Mouse (Mus musculus): ENCODE measurements around the gene Olfr15. TPM values are rescaled to one million over a fixed set of nuclear protein-coding genes. Genes with fewer than 3 reads are reported as not detected.
A peak's percentile ranks its signal among the peaks of the same experiment; 100 is the strongest.
"Not testable (repeated sequence)": the region's sequence is repeated elsewhere in the genome, so short reads cannot be mapped to it uniquely, and the experiment has no call there.

The Olfr15 gene
- not detected for total RNA-seq (2021)
- long read RNA-seq, experiment 1, result 0 reads
- long read RNA-seq, experiment 2, result 0 reads

DNA sequence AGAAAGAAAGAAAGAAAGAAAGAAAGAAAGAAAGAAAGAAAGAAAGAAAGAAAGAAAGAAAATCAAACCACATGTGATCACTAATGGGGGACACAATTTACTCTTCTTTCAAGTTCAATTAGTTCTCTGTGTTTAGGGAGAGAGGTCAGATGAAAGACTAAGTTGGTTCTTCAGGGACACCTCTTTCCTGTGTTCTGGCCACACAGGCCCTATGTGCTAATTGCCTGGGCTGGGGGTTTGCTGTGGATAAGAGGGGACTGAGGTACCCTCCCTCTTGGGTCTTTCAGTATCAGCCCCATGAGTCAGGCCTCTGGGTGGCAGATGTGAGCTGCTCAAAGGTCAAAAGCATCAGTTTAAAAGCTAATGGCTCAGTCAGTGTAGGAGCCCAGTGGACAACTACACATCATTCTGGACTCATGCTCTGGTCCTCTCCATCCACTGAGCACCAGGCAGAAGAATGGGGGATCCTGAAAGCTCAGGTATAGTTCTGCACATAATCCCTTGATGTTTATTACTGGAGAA is at the start of gene Olfr15:
TSS of gene Olfr15 (plus strand) at position 291 of the 522 bp plus-strand sequence.
- intact Hi-C loops (cut with DNase I; ENCODE audit: low total_unique reads), result no loop called here
- DNase-seq, result no peak

DNA sequence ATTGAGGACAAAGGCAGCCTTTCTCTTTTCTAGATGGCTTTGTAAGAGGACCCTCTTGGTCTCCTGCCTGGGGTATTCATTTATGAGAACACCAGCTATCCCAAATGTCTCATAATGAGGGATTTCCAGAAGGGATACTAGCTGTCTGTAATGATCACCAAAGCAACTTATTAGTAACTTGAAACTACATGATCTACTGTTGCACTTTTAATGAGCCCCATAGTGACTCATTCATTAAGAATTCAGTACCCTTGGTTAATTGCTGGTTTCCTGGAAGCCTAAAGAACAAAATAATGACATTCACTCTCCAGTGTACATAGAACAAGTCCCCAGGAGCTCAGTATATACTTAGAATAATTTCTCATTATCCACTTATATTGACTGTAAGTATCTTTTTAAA is 49.4 kb upstream of the Olfr15 start:
- intact Hi-C loops (cut with DNase I; ENCODE audit: low total_unique reads), result no loop called here
- no peak for DNase-seq

DNA sequence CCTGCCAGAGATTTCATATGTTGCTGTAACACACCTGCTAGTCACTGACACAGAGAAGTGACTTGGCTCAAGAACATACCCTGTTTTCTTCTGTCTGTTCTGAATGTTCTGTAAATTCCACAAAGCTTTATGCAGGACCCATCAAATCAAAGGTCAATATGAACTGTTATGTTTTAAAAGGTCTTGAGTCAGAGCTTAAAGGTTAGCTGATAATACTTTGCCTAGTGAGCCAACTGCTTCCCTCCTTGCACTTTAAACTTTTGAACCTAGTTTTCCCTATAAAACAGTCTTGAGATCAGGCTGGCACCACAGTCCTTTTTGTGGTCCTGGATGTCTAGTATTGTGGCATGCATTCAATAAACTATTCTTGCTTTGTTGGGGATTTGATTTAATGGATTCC is 42.3 kb upstream of the Olfr15 start:
- DNase-seq, result no peak
- intact Hi-C loops (cut with DNase I; ENCODE audit: low total_unique reads), result no loop called here

DNA sequence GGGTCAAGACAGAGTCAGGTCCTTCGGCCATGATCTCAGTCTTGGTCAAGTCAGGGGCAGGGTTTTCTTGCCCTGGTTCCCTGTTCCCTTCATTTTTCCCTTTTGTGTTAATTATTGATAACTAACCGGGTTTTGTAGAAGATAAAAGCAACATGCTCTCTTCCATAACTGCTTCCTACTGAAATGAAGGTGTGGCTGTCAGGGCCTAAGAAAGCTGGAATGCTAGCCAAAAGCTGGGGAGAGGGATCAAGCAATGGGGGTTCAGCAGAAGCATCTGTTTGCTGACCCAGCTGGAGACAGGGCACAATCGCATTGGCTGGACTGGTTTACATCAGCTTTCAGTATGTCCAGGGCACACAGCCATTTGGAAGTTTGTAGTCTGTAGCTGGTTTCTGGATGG is 22.5 kb upstream of the Olfr15 start:
- DNase-seq, result no peak
- intact Hi-C loops (cut with DNase I; ENCODE audit: low total_unique reads), result no loop called here

DNA sequence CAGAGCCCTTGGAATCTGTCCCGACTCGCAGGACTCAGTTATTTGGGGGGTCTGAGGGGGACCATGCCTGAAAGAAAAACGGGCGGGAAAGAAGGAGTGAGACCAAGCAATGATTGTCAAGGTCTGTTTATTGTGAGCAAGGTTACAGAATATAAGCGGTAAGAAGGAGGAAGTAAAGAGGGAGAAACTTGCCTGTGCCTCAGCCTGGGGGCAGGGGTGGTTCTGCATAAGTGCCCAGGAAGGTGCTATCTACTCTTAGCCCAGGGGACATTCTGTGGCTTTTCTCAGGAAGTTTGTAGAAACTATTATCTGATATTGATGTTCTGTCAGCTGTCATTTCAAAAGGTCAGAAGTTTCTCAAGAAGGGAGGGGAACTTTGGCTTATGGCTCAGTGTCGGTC is 16.0 kb upstream of the Olfr15 start:
- DNase-seq; intact Hi-C loops (cut with DNase I; ENCODE audit: low total_unique reads): not testable (repeated sequence)

DNA sequence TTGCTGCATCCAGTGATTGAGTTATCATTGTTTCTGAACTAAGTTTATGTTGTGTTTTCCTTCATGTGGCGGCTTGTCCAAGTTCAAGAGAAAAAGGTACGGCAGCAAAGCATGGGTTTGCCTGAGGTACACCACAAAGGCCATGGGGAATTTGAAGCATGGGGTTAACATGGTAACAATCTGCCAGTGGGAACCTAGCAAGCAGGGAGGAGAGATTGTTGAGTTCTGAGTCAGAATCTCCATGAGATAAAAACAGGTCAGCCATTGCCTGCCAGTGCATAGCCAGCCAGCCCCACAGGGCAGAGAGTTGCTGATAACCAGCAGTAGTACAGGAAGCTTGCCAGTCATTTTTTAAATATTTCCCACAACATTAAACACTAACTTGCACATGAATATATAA is 10.5 kb upstream of the Olfr15 start:
- intact Hi-C loops (cut with DNase I; ENCODE audit: low total_unique reads), result no loop called here
- no peak for DNase-seq

DNA sequence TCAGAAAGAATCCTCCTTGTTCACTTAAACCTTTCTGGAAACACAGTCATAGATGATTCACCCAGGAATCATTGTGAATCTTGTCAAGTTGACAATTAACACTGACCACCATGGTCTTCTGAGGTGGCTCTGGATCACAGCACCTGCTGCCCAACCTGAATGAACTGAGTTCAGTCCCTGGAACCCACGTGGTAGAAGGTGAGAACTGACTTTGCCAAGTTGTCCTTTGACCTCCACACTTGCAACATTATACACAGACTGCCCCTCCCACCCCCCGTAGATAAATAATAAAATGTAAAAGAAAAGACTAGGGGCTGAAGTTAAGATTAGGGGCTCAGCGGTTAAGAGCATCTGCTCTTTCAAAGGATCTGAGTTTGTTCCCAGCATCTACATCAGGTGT is 2.7 kb upstream of the Olfr15 start:
- intact Hi-C loops (cut with DNase I; ENCODE audit: low total_unique reads), result no loop called here
- no peak for DNase-seq

DNA sequence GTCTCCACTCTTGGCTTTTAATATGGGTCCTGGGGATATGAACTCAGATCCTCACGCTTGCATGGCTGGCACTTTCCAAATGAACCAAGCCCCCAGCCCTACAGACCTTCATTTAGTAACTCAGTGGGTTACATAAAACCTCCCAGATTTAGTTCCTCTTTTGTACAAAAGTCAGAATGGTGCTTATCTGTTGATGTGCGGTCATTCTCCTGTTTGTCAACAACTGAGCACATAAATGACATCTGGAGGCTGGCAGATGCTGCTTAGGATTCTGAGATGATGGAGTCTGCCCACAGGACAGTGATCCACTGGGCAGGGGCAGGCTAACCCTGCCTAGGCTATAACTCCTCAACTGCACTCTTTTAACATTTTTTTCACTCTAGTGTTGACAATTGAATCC is 951 bp upstream of the Olfr15 start:
- no peak for DNase-seq
- intact Hi-C loops (cut with DNase I; ENCODE audit: low total_unique reads), result no loop called here

DNA sequence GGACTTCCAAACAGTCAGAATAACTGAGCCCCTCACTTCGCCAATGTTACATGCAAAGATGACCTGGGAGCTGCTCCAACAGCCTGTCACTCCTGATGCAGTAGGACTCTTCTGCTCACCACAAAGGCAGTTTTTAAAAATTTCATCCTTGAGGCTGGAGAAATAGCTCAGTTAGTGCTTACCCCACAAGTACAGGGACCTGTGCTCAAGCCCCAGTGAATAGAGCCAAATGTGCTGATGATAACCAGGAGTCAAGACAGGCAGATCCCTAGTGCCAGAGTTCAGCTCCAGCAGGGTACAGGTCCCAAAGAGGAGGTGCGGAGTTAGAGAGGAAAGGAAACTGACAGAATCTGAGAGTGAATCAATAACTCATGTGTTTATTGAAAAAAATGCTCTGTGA is 4.8 kb downstream of the Olfr15 start:
- intact Hi-C loops (cut with DNase I; ENCODE audit: low total_unique reads), result no loop called here
- DNase-seq, result no peak

DNA sequence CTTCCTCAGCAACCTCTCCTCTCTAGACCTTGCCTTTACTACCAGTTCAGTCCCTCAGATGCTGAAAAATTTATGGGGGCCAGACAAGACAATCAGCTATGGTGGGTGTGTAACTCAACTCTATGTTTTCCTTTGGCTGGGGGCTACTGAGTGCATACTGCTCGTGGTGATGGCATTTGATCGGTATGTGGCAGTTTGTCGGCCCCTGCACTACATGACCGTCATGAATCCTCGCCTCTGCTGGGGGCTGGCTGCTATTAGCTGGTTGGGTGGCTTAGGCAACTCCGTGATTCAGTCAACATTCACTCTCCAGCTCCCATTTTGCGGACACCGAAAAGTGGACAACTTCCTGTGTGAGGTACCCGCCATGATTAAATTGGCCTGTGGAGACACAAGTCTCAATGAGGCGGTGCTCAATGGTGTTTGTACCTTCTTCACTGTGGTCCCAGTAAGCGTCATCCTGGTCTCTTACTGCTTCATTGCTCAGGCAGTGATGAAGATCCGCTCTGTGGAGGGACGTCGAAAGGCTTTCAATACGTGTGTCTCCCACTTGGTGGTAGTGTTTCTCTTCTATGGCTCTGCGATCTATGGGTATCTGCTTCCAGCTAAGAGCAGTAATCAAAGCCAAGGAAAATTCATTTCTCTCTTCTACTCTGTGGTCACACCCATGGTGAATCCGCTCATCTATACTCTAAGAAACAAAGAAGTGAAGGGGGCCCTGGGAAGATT is 8.6 kb downstream of the Olfr15 start:
- DNase-seq, result no peak
- intact Hi-C loops (cut with DNase I; ENCODE audit: low total_unique reads), result no loop called here

DNA sequence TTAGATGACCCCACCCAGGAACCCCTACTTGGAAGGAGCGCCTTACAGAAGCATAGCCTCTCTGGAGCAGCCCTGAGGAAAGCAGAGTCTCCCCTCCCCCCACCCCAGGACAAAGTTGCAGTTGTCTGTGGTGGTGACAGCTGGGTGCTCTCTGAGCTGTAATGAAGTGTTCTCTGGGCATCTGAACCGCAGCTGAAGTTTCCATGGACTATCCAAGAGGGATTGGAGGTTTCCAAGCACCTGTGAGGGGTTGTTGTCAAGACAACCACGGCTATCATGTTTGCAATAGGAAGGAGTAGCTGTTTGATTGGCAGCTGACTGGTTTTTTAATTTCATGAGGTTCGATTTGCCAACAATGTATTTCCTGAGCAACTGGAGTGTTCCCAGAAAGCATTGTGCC is 12.3 kb downstream of the Olfr15 start:
- intact Hi-C loops (cut with DNase I; ENCODE audit: low total_unique reads), result loop anchor here (10.0 kb wide), 2 partner anchors 62 to 98 kb away; partner anchors contain the start of genes 1700037C18Rik, Cluap1 and Zfp263
- DNase-seq, result no peak

DNA sequence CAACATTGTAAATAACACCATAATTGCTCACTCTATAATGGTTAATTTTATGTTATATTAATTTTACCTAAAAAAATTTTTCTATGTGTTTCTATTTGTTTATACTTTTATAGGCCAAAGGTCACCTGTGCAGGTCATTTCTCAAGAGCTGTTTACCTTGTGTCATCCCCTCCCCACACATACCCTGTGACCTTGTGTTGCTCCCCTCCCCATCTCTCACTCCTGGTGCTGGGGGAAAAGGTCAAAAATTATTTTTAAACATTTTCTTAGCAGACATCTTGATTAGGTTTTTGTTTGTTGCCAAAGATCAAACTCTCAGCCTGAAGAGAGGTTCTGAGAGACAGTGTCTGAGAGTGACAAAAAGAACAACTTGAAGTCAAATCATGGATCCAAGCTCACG is 13.1 kb downstream of the Olfr15 start:
- no peak for DNase-seq
- intact Hi-C loops (cut with DNase I; ENCODE audit: low total_unique reads), result loop anchor here (10.0 kb wide), 2 partner anchors 61 to 99 kb away; partner anchors contain the start of genes 1700037C18Rik, Cluap1 and Zfp263

DNA sequence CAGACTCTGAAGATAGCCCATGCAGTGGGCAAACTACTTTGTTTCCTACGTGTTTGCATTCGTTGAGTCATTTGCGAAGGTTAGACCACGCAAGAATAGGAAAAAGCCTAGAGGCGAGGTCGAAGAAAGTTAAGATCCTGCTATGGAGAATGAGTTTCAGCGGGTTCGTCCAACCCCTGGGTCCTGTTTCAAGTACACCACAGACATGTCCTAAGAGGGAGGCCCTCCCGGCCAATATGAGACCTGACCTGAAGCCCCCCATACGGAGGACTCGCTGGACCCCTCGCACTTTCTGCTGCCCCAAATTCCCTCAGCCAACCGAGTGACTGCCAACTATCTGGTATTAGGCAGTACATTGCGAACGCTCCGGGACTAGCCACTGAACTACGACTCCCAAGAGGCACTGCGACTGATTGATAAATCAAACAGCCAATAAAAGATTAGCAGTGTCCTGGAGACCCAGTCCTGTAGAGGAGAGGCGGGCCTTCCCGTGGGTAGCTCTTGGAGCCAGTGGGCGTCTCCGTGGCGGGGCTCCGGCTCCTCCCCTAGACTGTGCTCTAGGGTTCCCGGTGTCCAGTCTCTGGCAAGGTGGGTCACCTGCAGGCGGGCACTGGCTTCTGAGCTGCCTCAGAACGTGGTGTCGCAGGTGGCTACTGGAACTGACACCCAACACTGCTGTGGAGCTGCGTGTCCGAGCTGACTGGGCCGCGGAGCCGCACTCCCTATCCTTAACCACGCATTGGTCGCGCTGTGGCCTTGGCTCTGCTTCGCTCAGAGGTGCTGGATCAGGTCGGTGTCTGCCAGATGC is 16.2 kb downstream of the Olfr15 start, which contains the start of gene Zfp174:
TSS of gene Zfp174 (plus strand) at position 558 of the 808 bp plus-strand sequence.
- peak; percentile 92 for DNase-seq
- intact Hi-C loops (cut with DNase I; ENCODE audit: low total_unique reads), result loop anchor here (10.0 kb wide), 2 partner anchors 58 to 102 kb away; partner anchors contain the start of genes 1700037C18Rik, Cluap1 and Zfp263

DNA sequence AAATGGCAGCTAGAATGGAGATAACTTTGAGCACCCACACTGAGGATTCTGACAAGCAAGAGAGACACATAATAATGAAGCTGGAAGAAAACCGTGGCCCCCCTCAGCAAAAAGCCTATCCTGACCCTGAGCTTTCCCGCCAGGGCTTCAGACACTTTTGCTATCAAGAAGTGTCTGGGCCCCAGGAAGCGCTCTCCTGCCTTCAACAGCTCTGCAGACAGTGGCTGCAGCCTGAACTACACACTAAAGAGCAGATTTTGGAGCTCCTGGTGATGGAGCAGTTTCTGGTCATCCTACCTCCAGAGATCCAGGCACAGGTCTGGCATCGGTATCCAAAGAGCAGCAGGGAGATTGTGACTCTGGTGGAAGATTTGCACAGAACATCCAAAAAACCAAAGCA is 17.2 kb downstream of the Olfr15 start:
- no peak for DNase-seq
- intact Hi-C loops (cut with DNase I; ENCODE audit: low total_unique reads), result loop anchor here (10.0 kb wide), 2 partner anchors 57 to 103 kb away; partner anchors contain the start of genes 1700037C18Rik, Cluap1 and Zfp263

DNA sequence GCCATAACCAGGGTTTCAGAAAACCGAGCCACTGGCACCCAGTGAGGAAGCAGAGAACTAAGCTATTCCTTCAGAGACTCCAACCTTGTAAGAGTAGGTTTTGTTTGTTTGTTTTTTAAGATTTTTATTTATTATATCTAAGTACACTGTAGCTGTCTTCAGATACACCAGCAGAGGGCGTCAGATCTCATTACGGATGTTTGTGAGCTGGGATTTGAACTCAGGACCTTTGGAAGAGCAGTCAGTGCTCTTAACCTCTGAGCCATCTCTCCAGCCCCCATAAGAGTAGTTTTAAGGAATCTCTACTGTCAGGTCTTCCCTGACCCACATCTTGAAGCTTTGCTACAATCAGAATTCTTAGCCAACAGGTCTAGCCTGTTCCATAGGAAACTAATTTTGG is 17.7 kb downstream of the Olfr15 start:
- DNase-seq, result no peak
- intact Hi-C loops (cut with DNase I; ENCODE audit: low total_unique reads), result loop anchor here (10.0 kb wide), 2 partner anchors 56 to 104 kb away; partner anchors contain the start of genes 1700037C18Rik, Cluap1 and Zfp263

DNA sequence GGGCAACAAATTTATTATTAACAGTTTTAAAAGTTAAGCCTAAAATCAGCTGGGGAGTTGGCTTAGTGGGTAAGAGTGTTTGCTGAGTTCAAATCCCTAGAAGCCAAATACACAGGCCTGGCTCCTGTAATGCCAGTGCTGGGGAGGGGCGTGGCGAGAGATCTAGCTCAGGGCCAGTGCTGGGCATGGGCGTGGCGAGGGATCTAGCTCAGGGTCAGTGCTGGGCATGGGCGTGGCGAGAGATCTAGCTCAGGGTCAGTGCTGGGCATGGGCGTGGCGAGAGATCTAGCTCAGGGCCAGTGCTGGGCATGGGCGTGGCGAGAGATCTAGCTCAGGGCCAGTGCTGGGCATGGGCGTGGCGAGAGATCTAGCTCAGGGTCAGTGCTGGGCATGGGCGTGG is 20.6 kb downstream of the Olfr15 start:
- intact Hi-C loops (cut with DNase I; ENCODE audit: low total_unique reads); DNase-seq: not testable (repeated sequence)

DNA sequence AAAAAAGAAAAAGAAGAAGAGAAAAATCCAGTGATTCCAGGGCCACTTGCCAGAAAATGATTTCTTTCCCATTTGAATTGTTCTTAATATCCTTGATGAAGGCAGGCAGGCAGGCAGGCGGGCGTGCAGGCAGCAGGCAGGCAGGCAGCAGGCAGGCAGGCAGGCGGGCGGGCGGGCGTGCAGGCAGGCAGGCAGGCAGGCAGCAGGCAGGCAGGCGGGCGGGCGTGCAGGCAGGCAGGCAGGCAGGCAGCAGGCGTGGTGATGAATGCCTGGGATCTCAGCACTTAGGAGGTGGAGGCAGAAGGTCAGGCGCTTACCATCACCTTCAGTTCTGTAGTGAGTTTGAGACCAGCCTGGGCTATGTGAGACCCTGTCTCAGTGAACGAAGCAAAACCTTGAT is 21.9 kb downstream of the Olfr15 start:
- no peak for DNase-seq
- intact Hi-C loops (cut with DNase I; ENCODE audit: low total_unique reads), result no loop called here

DNA sequence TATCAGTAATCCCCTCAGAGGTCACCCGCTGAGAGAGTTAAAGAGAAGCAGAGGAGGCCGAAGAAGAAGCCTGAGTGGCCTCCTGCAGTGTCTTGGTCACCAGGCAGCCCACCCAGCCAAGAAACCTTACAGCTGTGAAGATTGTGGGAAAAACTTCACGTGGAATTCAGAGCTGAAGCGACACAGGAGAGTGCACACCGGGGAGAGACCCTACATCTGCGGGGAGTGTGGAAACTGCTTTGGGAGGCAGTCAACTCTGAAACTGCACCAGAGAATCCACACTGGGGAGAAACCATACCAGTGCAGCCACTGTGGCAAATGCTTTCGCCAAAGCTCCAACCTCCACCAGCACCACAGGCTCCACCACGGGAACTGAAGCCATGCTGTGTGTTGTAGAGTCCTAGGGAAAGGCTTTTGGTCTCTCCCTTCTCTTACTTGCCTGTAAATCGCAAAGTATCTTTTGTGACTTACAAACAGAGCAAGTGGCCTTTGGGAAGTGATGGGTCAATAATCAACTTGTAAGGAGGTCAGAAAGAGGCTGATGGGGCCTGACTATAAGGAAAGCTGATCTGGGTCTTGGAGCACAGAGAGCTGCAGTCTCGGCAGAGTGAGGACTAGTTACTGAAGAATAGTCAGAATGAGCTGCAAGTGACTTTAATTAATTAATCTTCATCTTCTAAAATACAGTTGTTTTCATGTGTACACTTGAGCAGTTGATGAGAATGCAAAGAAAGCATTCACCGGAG is 23.9 kb downstream of the Olfr15 start:
- DNase-seq, result no peak
- intact Hi-C loops (cut with DNase I; ENCODE audit: low total_unique reads), result no loop called here

DNA sequence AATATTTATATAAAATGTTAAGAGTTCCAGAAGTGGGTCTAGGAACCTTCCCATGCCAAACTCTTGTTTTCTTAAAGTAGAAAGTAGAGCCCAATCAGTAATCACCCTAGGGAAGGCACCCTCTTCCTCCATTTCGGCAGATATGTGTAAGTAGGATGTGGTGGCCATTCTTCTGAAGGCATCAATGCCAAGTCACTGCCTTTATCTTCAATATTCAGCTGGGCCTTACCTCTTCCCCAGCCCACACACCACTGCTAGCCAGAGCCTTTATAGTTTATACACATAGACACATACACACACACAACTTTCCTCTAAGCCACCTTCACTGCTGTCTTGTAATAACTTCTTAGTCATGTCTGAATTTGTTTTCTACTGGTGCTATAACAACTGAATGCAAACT is 25.1 kb downstream of the Olfr15 start:
- no peak for DNase-seq
- intact Hi-C loops (cut with DNase I; ENCODE audit: low total_unique reads), result no loop called here

Data from gastrocnemius, postnatal 14 days (tissue).